Mouse (Mus musculus): Measurements from ENCODE around the gene Pdgfb. TPM values are rescaled to one million over a fixed set of nuclear protein-coding genes. Genes with fewer than 3 reads are reported as not detected.

The Pdgfb gene
- total and polyA plus RNA-seq, 3 experiments: not detected

DNA sequence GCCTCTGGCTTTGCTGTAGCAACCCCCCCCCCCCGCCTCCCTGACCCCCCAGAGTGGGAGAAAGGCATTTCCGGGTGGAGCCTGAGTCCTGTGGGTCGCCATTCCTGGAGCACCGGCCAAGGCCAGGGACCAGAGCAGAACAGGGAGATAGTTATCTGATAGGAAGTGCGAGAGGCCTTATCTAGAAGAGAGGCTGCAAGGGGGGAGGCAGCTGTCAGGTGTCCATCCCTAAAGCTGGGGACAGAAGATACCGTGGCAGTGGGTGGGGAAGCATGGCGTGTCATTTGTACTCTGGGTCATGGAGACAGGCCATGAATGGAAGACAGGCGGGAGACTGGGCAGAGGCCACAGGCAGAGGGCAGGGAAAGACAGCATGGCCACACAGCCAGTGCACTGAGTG is 14.1 kb downstream of the Pdgfb start:
- H3K9me3 ChIP-seq (replicated peaks; ENCODE audit: low read length): no peaks in the 10 kb centered on the region
- no peaks in the 10 kb centered on the region for H3K36me3 ChIP-seq (replicated peaks in 1 of 2; ENCODE audit: control insufficient read depth in 1 of 2, insufficient read depth in 1 of 2, low read length in 1 of 2)
- dilution Hi-C loops (cut with MboI; ENCODE audit: extremely low pct_ligation_motif_present, extremely low pct_unique_long_range_greater_than_20kb, low sequenced_read_pairs): no loop called here
- no peak overlapping the region for H3K27ac ChIP-seq (ENCODE audit: insufficient read depth, low read depth)
- in situ Hi-C loops (cut with MboI; ENCODE audit: low pct_ligation_motif_present, low pct_unique_long_range_greater_than_20kb, low sequenced_read_pairs): no loop called here
- no peak for TF ChIP-seq ZMIZ1 (IDR thresholded peaks at IDR 0.05; ENCODE audit: low read depth, low read length)
- no peak for TF ChIP-seq MEF2A (IDR thresholded peaks at IDR 0.05; ENCODE audit: borderline replicate concordance, low read depth, low read length)
- TF ChIP-seq POLR2AphosphoS2 (IDR thresholded peaks at IDR 0.05; ENCODE audit: low read depth, low read length): no peak
- no peak for TF ChIP-seq JUND (conservative IDR thresholded peaks at IDR 0.05; ENCODE audit: low read depth, low read length)
- no peak for TF ChIP-seq PAX5 (IDR thresholded peaks at IDR 0.05; ENCODE audit: low read length)
- TF ChIP-seq RCOR1 (conservative IDR thresholded peaks at IDR 0.05; ENCODE audit: low read depth, low read length): no peak
- no peak for TF ChIP-seq IRF4 (IDR thresholded peaks at IDR 0.05; ENCODE audit: low read depth, low read length)
- no peak for TF ChIP-seq ETS1 (conservative IDR thresholded peaks at IDR 0.05; ENCODE audit: low read depth, low read length)
- TF ChIP-seq RAD21 (IDR thresholded peaks at IDR 0.05; ENCODE audit: low read depth, low read length): no peak
- TF ChIP-seq ZC3H11A (IDR thresholded peaks at IDR 0.05; ENCODE audit: low read depth, low read length): no peak
- TF ChIP-seq TBP (conservative IDR thresholded peaks at IDR 0.05; ENCODE audit: low read depth, low read length): no peak
- TF ChIP-seq EP300 (IDR thresholded peaks at IDR 0.05; ENCODE audit: low read length): no peak
- no peak for TF ChIP-seq NELFE (IDR thresholded peaks at IDR 0.05; ENCODE audit: low read depth, low read length)
- no peak for TF ChIP-seq MYC (IDR thresholded peaks at IDR 0.05; ENCODE audit: low read depth, low read length)
- no peak for TF ChIP-seq SMC3 (IDR thresholded peaks at IDR 0.05; ENCODE audit: low read depth, low read length)
- peaks cover 14% of the 10 kb centered on the region for H3K27me3 ChIP-seq (replicated peaks)
- DNase-seq (ENCODE audit: extremely low read depth): no peak
- H3K4me2 ChIP-seq (ENCODE audit: insufficient read depth, low read depth, poor library complexity, severe bottlenecking): no peak overlapping the region
- H3K4me3 ChIP-seq (replicated peaks in 1 of 3; ENCODE audit: low read depth in 2 of 3, low read length in 2 of 3, poor library complexity in 1 of 3): no peak overlapping the region
- H3K4me1 ChIP-seq (ENCODE audit: control insufficient read depth in 1 of 2, insufficient read depth in 2 of 2): peaks cover 17 to 21% of the 10 kb centered on the region in 2 experiments
- H3K79me2 ChIP-seq (replicated peaks; ENCODE audit: control insufficient read depth, extremely low read depth, insufficient read depth, poor library complexity, severe bottlenecking): no peaks in the 10 kb centered on the region
- no peak overlapping the region for H3K9ac ChIP-seq (ENCODE audit: insufficient read depth, low read depth)

DNA sequence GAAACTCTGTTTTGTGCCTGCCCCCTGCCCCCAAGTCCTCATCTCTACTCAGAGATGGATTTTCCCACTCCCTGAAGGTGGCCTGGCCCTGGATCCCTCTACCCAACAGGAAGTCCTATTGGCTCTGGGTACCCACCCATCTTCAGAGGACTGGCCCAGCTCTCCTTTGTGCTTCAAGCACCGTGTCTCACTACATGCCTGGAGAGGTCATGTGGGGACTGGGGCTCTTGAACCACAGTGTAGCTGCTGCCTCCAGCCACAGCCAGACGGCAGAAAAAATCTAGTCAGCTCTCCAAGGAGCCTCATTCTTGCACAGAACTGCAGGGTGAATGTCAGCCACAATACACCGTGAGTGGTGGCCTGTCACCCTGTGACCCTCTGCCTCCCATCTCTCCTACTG is 16.8 kb downstream of the Pdgfb start:
- no peak overlapping the region for H3K4me2 ChIP-seq (ENCODE audit: insufficient read depth, low read depth, poor library complexity, severe bottlenecking)
- in situ Hi-C loops (cut with MboI; ENCODE audit: low pct_ligation_motif_present, low pct_unique_long_range_greater_than_20kb, low sequenced_read_pairs): loop anchor here (5.0 kb wide), 1 partner anchor 36 kb away; no protein-coding TSS in a partner anchor

More for the DNA sequence above, 16.8 kb downstream of the Pdgfb start:
- no peaks in the 10 kb centered on the region for H3K79me2 ChIP-seq (replicated peaks; ENCODE audit: control insufficient read depth, extremely low read depth, insufficient read depth, poor library complexity, severe bottlenecking)
- H3K36me3 ChIP-seq (replicated peaks in 1 of 2; ENCODE audit: control insufficient read depth in 1 of 2, insufficient read depth in 1 of 2, low read length in 1 of 2): no peaks in the 10 kb centered on the region
- no peak overlapping the region for H3K9ac ChIP-seq (ENCODE audit: insufficient read depth, low read depth)
- peaks cover 25% of the 10 kb centered on the region for H3K27me3 ChIP-seq (replicated peaks)
- H3K4me3 ChIP-seq (replicated peaks in 1 of 3; ENCODE audit: low read depth in 2 of 3, low read length in 2 of 3, poor library complexity in 1 of 3): no peak overlapping the region
- no peak for DNase-seq (ENCODE audit: extremely low read depth)
- H3K4me1 ChIP-seq (ENCODE audit: control insufficient read depth in 1 of 2, insufficient read depth in 2 of 2): peaks cover 8% of the 10 kb centered on the region in 2 experiments
- dilution Hi-C loops (cut with MboI; ENCODE audit: extremely low pct_ligation_motif_present, extremely low pct_unique_long_range_greater_than_20kb, low sequenced_read_pairs): no loop called here
- H3K9me3 ChIP-seq (replicated peaks; ENCODE audit: low read length): no peaks in the 10 kb centered on the region
- TF ChIP-seq ETS1 (conservative IDR thresholded peaks at IDR 0.05; ENCODE audit: low read depth, low read length) (no peak), ELF1 (IDR thresholded peaks at IDR 0.05; ENCODE audit: low read depth, low read length) (no peak), EP300 (IDR thresholded peaks at IDR 0.05; ENCODE audit: low read length) (no peak), TCF12 (IDR thresholded peaks at IDR 0.05; ENCODE audit: low read depth, low read length) (no peak), USF1 (IDR thresholded peaks at IDR 0.05; ENCODE audit: low read depth, low read length) (no peak), ZKSCAN1 (IDR thresholded peaks at IDR 0.05; ENCODE audit: borderline replicate concordance, low read depth, low read length) (no peak), JUND (conservative IDR thresholded peaks at IDR 0.05; ENCODE audit: low read depth, low read length) (no peak), IRF4 (IDR thresholded peaks at IDR 0.05; ENCODE audit: low read depth, low read length) (no peak), ZC3H11A (IDR thresholded peaks at IDR 0.05; ENCODE audit: low read depth, low read length) (no peak), CHD1 (IDR thresholded peaks at IDR 0.05; ENCODE audit: low read depth, low read length) (no peak)
- H3K27ac ChIP-seq (ENCODE audit: insufficient read depth, low read depth): no peak overlapping the region
